Mouse (Mus musculus): ENCODE measurements around the gene Apobr. TPM values are rescaled to one million over a fixed set of nuclear protein-coding genes. Genes with fewer than 3 reads are reported as not detected.

Gene Apobr
- polyA plus RNA-seq, 1 experiment, result 0.07 TPM

DNA sequence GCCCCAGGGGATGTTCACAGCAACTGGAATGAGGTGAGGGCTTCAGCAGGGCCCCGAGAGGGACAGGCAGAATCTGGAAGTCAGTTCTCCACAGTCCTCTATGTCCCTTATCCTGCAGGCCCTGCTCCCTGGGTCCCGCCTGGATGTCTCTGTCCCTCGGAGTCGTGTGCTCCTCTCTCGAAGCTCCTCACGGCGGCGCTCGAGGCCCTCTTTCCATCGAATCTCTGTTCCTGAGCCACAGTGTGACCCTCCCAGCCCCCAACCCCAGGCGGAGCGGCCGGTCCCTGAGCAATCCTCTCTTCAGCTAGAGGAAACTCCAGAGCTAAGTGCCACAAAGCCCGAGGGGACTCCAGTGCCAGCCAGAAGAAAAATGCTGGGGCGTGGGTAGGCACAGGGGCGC, 3.0 kb downstream of the Apobr start:
- TF ChIP-seq GATA1 (IDR thresholded peaks at IDR 0.05; ENCODE audit: low read length) (no peak), TAL1 (IDR thresholded peaks at IDR 0.05; ENCODE audit: low read length) (no peak)
- H3K9me3 ChIP-seq (ENCODE audit: control insufficient read depth, low read length), result no peaks in the 10 kb centered on the region
- no peaks in the 10 kb centered on the region for H3K36me3 ChIP-seq (ENCODE audit: control insufficient read depth)
- peaks cover 10% of the 10 kb centered on the region for H3K4me1 ChIP-seq (ENCODE audit: control insufficient read depth)
- peaks cover 31% of the 10 kb centered on the region for H3K27me3 ChIP-seq (ENCODE audit: control insufficient read depth)
- no peak overlapping the region for H3K4me3 ChIP-seq (replicated peaks)

DNA sequence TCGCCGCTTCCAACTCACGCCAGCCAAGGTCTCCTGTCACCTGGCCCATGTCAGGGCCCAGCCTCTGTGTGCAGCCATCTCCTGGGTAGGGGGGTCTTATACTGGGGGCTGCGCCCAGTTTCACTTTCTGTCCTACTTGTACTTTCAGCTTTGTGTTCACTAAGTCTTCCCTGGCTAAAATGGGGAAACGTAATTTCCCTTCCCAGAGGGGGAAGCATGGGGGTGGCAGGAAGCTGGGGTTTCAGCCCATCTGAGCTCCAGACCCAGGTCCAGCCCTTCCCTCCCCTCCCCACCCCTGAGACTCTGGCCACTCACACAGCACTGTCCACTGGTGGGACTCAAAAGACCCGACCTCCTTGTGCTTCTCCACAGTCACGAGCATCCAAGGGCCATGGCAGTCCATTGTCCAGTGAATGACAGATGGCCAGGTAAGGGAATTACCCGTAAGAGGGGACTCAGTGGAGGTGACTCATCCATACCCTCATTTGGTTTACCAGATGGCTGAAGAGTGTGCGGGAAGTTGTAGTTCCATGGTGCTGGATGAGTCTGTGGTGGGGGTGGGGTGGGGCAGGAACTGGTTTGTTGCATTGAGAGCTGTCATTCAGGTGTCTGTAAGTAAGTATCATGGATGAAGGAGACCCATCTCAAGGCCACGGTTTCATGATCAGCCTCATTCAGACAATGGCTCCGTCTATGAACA, 10.3 kb downstream of the Apobr start, which contains the start of gene Il27:
Il27 (minus strand) TSS at position 80 of the 700 bp plus-strand sequence.
- H3K4me3 ChIP-seq (replicated peaks), result no peak within 1 kb of the TSS
- no peaks in the 10 kb centered on the region for H3K36me3 ChIP-seq (ENCODE audit: control insufficient read depth)
- no peaks in the 10 kb centered on the region for H3K4me1 ChIP-seq (ENCODE audit: control insufficient read depth)
- H3K27me3 ChIP-seq (ENCODE audit: control insufficient read depth), result no peaks in the 10 kb centered on the region
- H3K9me3 ChIP-seq (ENCODE audit: control insufficient read depth, low read length), result no peaks in the 10 kb centered on the region
- TF ChIP-seq TAL1 (IDR thresholded peaks at IDR 0.05; ENCODE audit: low read length) (no peak), GATA1 (IDR thresholded peaks at IDR 0.05; ENCODE audit: low read length) (no peak)

DNA sequence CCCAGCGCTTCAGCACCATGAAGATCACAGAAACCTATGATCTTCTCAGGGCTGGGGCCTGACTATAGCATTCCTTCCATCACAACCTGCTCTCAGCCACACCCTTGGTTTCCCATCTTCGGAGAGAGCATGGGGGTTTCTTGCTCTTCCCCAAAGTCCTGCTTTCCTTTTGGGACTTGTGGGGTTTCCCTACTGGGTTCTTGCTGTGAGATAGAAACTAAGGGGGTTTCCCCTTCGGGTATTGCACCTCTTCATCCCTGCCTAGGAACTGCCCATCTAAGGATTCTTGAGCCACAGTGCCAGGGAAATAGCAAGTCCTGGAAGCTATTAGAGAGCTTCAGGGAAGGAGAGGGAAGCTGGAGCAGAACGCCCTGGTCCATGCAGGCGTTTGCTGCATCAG, 11.1 kb downstream of the Apobr start:
- Histone ChIP-seq H3K4me1 (ENCODE audit: control insufficient read depth) (no peaks in the 10 kb centered on the region), H3K4me3 (replicated peaks) (no peak overlapping the region), H3K9me3 (ENCODE audit: control insufficient read depth, low read length) (no peaks in the 10 kb centered on the region), H3K36me3 (ENCODE audit: control insufficient read depth) (no peaks in the 10 kb centered on the region), H3K27me3 (ENCODE audit: control insufficient read depth) (no peaks in the 10 kb centered on the region)
- TF ChIP-seq TAL1 (IDR thresholded peaks at IDR 0.05; ENCODE audit: low read length) (no peak), GATA1 (IDR thresholded peaks at IDR 0.05; ENCODE audit: low read length) (no peak)

DNA sequence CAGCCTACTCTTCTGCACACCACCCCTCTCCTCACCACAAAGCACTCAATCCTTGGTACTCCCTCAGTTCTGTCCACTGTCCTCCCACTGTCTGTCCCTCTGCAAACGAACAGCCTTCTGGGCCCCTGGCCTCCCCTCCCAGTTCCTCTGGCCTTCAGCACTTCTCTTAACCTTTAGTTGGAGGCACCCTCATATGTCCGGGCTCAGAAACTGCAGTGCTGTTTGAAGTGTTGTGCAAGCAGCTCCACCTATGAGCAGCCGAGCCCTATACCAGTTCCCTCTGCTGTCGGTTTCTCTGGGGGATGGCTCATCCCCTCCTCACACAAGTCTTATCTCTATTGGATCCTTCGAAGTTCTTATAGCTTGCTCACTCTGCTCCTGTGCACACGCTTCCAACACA, 11.7 kb downstream of the Apobr start:
- Histone ChIP-seq H3K4me3 (replicated peaks) (no peak overlapping the region), H3K27me3 (ENCODE audit: control insufficient read depth) (no peaks in the 10 kb centered on the region), H3K4me1 (ENCODE audit: control insufficient read depth) (no peaks in the 10 kb centered on the region), H3K9me3 (ENCODE audit: control insufficient read depth, low read length) (no peaks in the 10 kb centered on the region), H3K36me3 (ENCODE audit: control insufficient read depth) (no peaks in the 10 kb centered on the region)
- TF ChIP-seq GATA1 (IDR thresholded peaks at IDR 0.05; ENCODE audit: low read length) (no peak), TAL1 (IDR thresholded peaks at IDR 0.05; ENCODE audit: low read length) (no peak)

DNA sequence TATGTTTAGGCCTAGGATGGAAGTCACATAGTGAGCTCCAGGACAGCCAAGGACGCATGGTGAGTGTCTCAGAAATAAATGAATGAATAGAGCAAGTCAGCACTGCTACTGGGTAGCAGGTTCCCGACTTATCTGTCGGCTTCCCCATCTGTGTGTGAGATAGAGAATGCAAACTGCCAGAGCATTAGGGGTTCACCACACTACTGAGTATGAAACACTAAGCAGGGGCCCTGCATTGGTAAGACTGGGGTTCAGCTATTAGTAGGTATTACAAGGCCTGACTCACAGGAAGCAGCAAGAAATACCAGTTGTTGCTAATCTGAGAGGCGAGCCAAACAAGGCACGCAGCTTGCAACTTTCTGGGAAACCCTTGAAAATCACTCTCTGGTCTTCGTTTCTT, 14.2 kb downstream of the Apobr start:
- H3K36me3 ChIP-seq (ENCODE audit: control insufficient read depth), result no peaks in the 10 kb centered on the region
- TF ChIP-seq GATA1 (IDR thresholded peaks at IDR 0.05; ENCODE audit: low read length), result no peak
- TF ChIP-seq TAL1 (IDR thresholded peaks at IDR 0.05; ENCODE audit: low read length), result no peak
- no peaks in the 10 kb centered on the region for H3K27me3 ChIP-seq (ENCODE audit: control insufficient read depth)
- no peaks in the 10 kb centered on the region for H3K4me1 ChIP-seq (ENCODE audit: control insufficient read depth)
- no peaks in the 10 kb centered on the region for H3K9me3 ChIP-seq (ENCODE audit: control insufficient read depth, low read length)
- H3K4me3 ChIP-seq (replicated peaks), result no peak overlapping the region

DNA sequence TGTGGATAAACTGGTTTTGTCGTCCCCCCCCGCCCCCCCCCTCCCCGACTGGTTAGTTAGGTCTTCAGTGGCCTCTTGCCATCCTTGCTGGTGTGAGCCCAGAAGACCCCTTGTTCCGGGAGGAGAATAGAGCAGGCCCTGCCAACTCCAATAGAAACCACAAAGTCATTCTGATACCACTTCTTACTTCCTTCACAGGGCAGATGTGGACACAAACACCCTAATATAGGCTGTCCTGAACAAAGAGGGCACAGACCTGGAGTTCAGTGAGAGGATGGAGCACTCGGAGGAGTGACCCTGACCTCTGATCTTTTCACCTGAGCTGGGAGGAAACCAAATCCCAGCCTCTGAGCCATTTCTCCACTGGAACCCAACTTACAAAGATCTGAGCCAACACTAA, 17.2 kb downstream of the Apobr start:
- Histone ChIP-seq H3K9me3 (ENCODE audit: control insufficient read depth, low read length) (no peaks in the 10 kb centered on the region), H3K36me3 (ENCODE audit: control insufficient read depth) (no peaks in the 10 kb centered on the region), H3K27me3 (ENCODE audit: control insufficient read depth) (no peaks in the 10 kb centered on the region), H3K4me3 (replicated peaks) (no peak overlapping the region), H3K4me1 (ENCODE audit: control insufficient read depth) (no peaks in the 10 kb centered on the region)
- TF ChIP-seq GATA1 (IDR thresholded peaks at IDR 0.05; ENCODE audit: low read length) (no peak), TAL1 (IDR thresholded peaks at IDR 0.05; ENCODE audit: low read length) (no peak)

DNA sequence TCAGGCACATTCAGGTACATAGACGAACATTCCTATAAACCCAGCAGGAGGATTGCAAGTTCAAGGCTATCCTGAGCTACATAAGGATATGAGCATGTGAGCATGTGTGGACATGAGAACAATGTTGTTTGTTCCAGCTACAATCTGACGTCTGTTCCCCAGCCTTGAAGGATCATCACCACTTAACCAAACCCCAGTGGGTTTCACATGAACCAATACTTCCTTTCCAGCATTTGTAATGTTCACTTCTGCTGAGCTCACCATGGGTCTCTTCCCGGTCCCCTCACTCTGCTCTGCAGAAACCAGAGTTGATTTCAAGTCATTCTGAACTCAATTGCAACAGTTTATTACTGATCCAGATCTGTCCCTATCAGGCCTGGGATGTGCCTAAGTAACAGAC, 17.9 kb downstream of the Apobr start:
- Histone ChIP-seq H3K27me3 (ENCODE audit: control insufficient read depth) (no peaks in the 10 kb centered on the region), H3K9me3 (ENCODE audit: control insufficient read depth, low read length) (no peaks in the 10 kb centered on the region), H3K4me1 (ENCODE audit: control insufficient read depth) (no peaks in the 10 kb centered on the region)

DNA sequence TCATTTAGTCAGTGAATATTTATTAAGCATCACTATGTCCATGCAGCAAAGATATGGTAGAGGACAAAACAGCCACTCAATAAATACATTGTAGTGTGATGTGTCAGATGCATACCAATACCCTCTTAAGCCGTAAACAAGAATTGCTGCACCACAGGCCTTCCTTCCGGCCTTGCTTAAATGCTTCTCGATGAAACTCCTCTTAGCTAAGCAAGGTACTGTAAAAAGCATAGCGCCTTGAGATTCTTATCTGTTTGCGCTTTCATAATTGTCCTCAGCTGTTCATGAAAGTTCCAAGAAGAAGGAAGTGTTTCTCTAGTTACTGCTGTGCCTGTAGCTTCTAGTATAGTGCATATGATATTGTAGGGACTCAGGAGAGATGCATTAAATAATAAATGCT, 21.9 kb downstream of the Apobr start:
- Histone ChIP-seq H3K9me3 (ENCODE audit: control insufficient read depth, low read length) (no peaks in the 10 kb centered on the region), H3K4me1 (ENCODE audit: control insufficient read depth) (peaks cover 2% of the 10 kb centered on the region; the same call in 1 of the 2 replicates), H3K4me3 (replicated peaks) (no peak overlapping the region), H3K27me3 (ENCODE audit: control insufficient read depth) (no peaks in the 10 kb centered on the region), H3K36me3 (ENCODE audit: control insufficient read depth) (no peaks in the 10 kb centered on the region)
- TF ChIP-seq TAL1 (IDR thresholded peaks at IDR 0.05; ENCODE audit: low read length) (no peak), GATA1 (IDR thresholded peaks at IDR 0.05; ENCODE audit: low read length) (no peak)

More for the DNA sequence above, 17.9 kb downstream of the Apobr start:
- Histone ChIP-seq H3K4me3 (replicated peaks) (no peak overlapping the region), H3K36me3 (ENCODE audit: control insufficient read depth) (no peaks in the 10 kb centered on the region)
- TF ChIP-seq TAL1 (IDR thresholded peaks at IDR 0.05; ENCODE audit: low read length) (no peak), GATA1 (IDR thresholded peaks at IDR 0.05; ENCODE audit: low read length) (no peak)

DNA sequence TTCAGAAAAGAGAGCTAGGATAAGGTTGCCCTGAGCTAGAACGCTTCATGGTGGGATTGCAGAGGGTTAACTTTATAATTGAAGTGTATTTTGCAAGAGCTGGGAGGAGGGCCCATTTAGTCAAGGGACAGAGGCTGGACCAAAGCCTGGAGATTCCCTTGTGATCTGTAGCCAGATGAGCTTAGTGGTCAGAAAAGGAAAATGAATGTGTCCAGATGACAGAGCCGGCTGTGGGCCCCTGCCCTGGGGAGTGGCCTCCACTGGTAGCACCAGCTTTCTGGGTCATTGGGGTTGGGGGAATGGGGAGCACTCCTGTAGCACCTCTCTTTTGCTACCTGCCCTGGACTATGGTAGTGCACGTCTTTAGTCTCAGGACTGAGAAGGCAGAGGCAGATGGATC, 22.3 kb downstream of the Apobr start:
- no peak overlapping the region for H3K4me3 ChIP-seq (replicated peaks)
- peaks cover 2% of the 10 kb centered on the region; the same call in 1 of the 2 replicates for H3K4me1 ChIP-seq (ENCODE audit: control insufficient read depth)
- no peaks in the 10 kb centered on the region for H3K9me3 ChIP-seq (ENCODE audit: control insufficient read depth, low read length)
- TF ChIP-seq TAL1 (IDR thresholded peaks at IDR 0.05; ENCODE audit: low read length) (no peak), GATA1 (IDR thresholded peaks at IDR 0.05; ENCODE audit: low read length) (no peak)
- no peaks in the 10 kb centered on the region for H3K36me3 ChIP-seq (ENCODE audit: control insufficient read depth)
- no peaks in the 10 kb centered on the region for H3K27me3 ChIP-seq (ENCODE audit: control insufficient read depth)

DNA sequence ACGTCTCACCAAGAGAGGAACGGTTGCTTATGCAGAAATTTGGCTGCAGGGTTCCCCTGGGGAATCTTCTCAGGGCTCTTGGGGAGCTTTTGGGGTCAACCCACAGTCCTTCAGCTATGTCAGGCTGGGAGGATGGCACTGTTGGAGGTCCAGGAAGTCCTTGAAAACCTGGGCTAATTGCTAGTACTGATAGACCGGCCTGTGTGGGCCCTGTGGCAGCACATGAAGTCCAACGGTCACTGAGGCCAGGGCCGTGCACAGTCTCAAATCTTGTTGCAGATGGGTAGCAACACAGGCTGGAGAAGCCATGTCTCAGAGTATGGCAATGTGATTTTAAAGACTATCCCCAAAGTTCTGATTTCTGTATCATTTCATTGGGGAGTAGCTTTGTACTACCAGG, 23.1 kb downstream of the Apobr start:
- Histone ChIP-seq H3K36me3 (ENCODE audit: control insufficient read depth) (no peaks in the 10 kb centered on the region), H3K4me1 (ENCODE audit: control insufficient read depth) (peaks cover 2% of the 10 kb centered on the region; the same call in 1 of the 2 replicates), H3K4me3 (replicated peaks) (no peak overlapping the region), H3K9me3 (ENCODE audit: control insufficient read depth, low read length) (no peaks in the 10 kb centered on the region), H3K27me3 (ENCODE audit: control insufficient read depth) (no peaks in the 10 kb centered on the region)
- TF ChIP-seq TAL1 (IDR thresholded peaks at IDR 0.05; ENCODE audit: low read length) (no peak), GATA1 (IDR thresholded peaks at IDR 0.05; ENCODE audit: low read length) (no peak)

Measured in erythroblast, embryonic 14.5 days (primary cell).